Mouse (Mus musculus) kidney, postnatal 10 days (tissue): Measurements from ENCODE around the gene Ccdc17.

Experiments used
- DNase-seq: peaks from one replicate; pipeline ENCODE4 v3.0.0; 2021; ENCODE audit warnings: mixed read lengths

The Ccdc17 gene

GRCm38 (mm10) chr4:116596379-116596778 lies at the start of gene Ccdc17:
Ccdc17 (plus strand) TSS chr4:116596654.
- DNase-seq, result no peak

- no peak for DNase-seq
These were observed 46.0 kb upstream of the Ccdc17 start for GRCm38 (mm10) chr4:116550432-116550831.

GRCm38 (mm10) chr4:116553035-116553434 lies 43.4 kb upstream of the Ccdc17 start:
- no peak for DNase-seq

- DNase-seq, result peak; percentile 86
These were observed 40.8 kb upstream of the Ccdc17 start, which contains the start of gene Tmem69 for GRCm38 (mm10) chr4:116555413-116556300. Tmem69 (minus strand) TSS chr4:116555936.

GRCm38 (mm10) chr4:116556561-116557305 lies 39.7 kb upstream of the Ccdc17 start:
- DNase-seq, result peak; percentile 96

GRCm38 (mm10) chr4:116557306-116558121 lies 38.9 kb upstream of the Ccdc17 start, which contains the start of gene Gpbp1l1:
Gpbp1l1 (plus strand) TSS chr4:116557658.
- peak; percentile 99 for DNase-seq

GRCm38 (mm10) chr4:116558151-116558882 lies 38.1 kb upstream of the Ccdc17 start:
- DNase-seq, result no peak

GRCm38 (mm10) chr4:116595793-116596192 lies 661 bp upstream of the Ccdc17 start:
- DNase-seq, result no peak

GRCm38 (mm10) chr4:116596978-116597881 lies 776 bp downstream of the Ccdc17 start:
- DNase-seq, result peak; percentile 93

- DNase-seq, result no peak
These were observed 16.2 kb downstream of the Ccdc17 start for GRCm38 (mm10) chr4:116612621-116613020.

- DNase-seq, result no peak
These were observed 18.8 kb downstream of the Ccdc17 start for GRCm38 (mm10) chr4:116615237-116615636.

GRCm38 (mm10) chr4:116624831-116625230 lies 28.4 kb downstream of the Ccdc17 start:
- no peak for DNase-seq

GRCm38 (mm10) chr4:116626658-116627358 lies 30.4 kb downstream of the Ccdc17 start:
- DNase-seq, result peak; percentile 93

- peak; percentile 94 for DNase-seq
These were observed 30.9 kb downstream of the Ccdc17 start for GRCm38 (mm10) chr4:116627359-116627716.

- peak; percentile 86 for DNase-seq
These were observed 31.5 kb downstream of the Ccdc17 start, which contains the start of gene Nasp for GRCm38 (mm10) chr4:116627722-116628662. Nasp (minus strand) TSS chr4:116627941.

GRCm38 (mm10) chr4:116635197-116635596 lies 38.7 kb downstream of the Ccdc17 start:
- DNase-seq, result no peak

- no peak for DNase-seq
These were observed 42.4 kb downstream of the Ccdc17 start for GRCm38 (mm10) chr4:116638821-116639220.

GRCm38 (mm10) chr4:116642071-116642470 lies 45.6 kb downstream of the Ccdc17 start:
- DNase-seq, result no peak

GRCm38 (mm10) chr4:116644326-116644725 lies 47.9 kb downstream of the Ccdc17 start:
- DNase-seq, result peak; percentile 64
